In the genomic region with DNA sequence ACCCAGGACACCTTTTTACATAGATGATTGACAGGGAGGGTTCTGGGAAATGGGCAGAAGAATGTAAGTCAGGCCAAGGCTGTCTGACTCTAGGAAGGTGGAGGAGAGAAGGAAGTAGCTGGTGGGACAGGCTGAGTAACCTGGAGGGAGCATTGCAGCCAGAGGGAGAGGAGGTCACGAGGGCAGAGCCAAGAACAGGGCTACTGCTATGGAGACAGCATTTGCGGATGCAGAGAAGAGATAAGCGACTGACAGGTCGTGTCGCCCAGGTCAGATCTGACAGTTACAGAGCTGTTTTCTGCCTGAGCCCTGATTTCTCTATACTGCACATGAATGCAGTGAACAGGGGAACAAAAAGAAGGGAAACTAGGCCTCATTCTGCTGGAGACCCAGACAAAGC, we compare ENCODE assay signal across 1 mouse cellular context.
TF ChIP-seq lines count a peak whose summit lies in the region.

No protein-coding gene starts in this region.

TF ChIP-seq in MEL, 35 proteins besides CTCF, POLR2A, EP300 and RAD21:
- TF ChIP-seq NRF1 (IDR thresholded peaks at IDR 0.05; ENCODE audit: insufficient read depth, low read depth, low read length, poor library complexity, severe bottlenecking) (no peak), USF1 (IDR thresholded peaks at IDR 0.05; ENCODE audit: low read depth, low read length) (peak; percentile 22; the same call in 1 of the 2 replicates)
TF ChIP-seq in MEL: peak in this region for 1.
